Mouse (Mus musculus) stomach, embryonic 16.5 days (tissue): ENCODE measurements around the gene Sspo. TPM values are rescaled to one million over a fixed set of nuclear protein-coding genes. Genes with fewer than 3 reads are reported as not detected.

Experiments used
- ATAC-seq: fragments of 200-750 bp; cut with Nextera tagmentation; 2 replicates; pipeline ENCODE4 v1.8.0; 2017; ENCODE audit warnings: moderate number of reproducible peaks, moderate TSS enrichment; ENCODE audit not compliant: insufficient read depth, low FRiP score
- H3K27ac ChIP-seq: fragments of 300-500 bp; sonication (generic); 2 replicates; pipeline ENCODE4 v1.5.1; 2014; ENCODE audit warnings: low read length
- H3K27me3 ChIP-seq: fragments of 300-500 bp; sonication (generic); 2 replicates; pipeline ENCODE4 v1.6.1; 2014; ENCODE audit warnings: low read length, control low read depth, mixed read lengths; ENCODE audit not compliant: control insufficient read depth, insufficient read depth
- H3K36me3 ChIP-seq: fragments of 300-500 bp; sonication (generic); 2 replicates; pipeline ENCODE4 v1.6.1; 2014; ENCODE audit warnings: low read length; ENCODE audit not compliant: control insufficient read depth, insufficient read depth
- H3K4me1 ChIP-seq: fragments of 300-500 bp; sonication (generic); 2 replicates; pipeline ENCODE4 v1.6.1; 2014; ENCODE audit warnings: low read length, control low read depth, mixed read lengths; ENCODE audit not compliant: control insufficient read depth, insufficient read depth
- H3K4me2 ChIP-seq: fragments of 300-500 bp; sonication (generic); 2 replicates; pipeline ENCODE4 v1.6.1; 2014; ENCODE audit warnings: low read depth, low read length, mixed read lengths
- H3K4me3 ChIP-seq: fragments of 300-500 bp; sonication (generic); replicated peaks from 2 replicates; pipeline ENCODE4 v1.5.1; 2014; ENCODE audit warnings: mild to moderate bottlenecking, low read length
- H3K9ac ChIP-seq: fragments of 300-500 bp; sonication (generic); 2 replicates; pipeline ENCODE4 v1.6.1; 2014; ENCODE audit warnings: low read length
- H3K9me3 ChIP-seq: fragments of 300-500 bp; sonication (generic); replicated peaks from 2 replicates; pipeline ENCODE4 v1.6.1; 2016; ENCODE audit warnings: low read length, control low read depth; ENCODE audit not compliant: control insufficient read depth
- WGBS: fragments of 180-500 bp; shearing (Covaris S2); extraction: QIAGEN DNeasy Blood & Tissue Kit; methylation state at CpG from one replicate; pipeline ENCODE4 v1.1.7; 2014; 5-methylcytosine and 5-hydroxymethylcytosine counted together
- polyA plus RNA-seq: library from polyadenylated mRNA; unstranded; fragments of >200 nt; fragmentation: Nextera tagmentation; extraction: Ambion mirVana; gene quantifications from 2 replicates; pipeline ENCODE4 v1.2.1, GENCODE M21; 2015

Gene Sspo
- polyA plus RNA-seq, 1 experiment from 2014 or later = 0.89 TPM

DNA sequence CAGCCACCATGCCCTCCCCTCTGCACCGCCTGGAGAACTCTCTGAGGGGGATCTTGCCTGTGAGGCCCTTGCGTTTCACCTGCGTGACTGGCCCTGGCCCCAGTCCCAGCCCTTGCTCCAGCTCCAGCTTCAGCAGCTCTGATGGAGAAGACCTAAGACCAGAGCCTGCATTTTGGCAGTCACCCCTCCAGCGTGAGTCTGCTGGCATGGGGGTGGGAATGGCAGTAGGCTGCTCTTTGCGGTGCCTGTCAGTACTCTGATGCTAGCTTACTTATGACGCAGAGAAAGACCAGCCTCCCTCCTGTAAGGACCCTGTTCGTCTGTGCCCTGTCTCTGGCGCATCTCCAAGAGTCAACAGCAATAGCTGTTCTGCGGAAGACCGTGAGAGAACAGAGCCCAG, 34.9 kb upstream of the Sspo start:
- no peaks in the 10 kb centered on the region for H3K9me3 ChIP-seq
- no peak overlapping the region for H3K4me3 ChIP-seq
- H3K36me3 ChIP-seq = peaks cover 28% of the 10 kb centered on the region; the same call in 1 of the 2 replicates
- H3K27ac ChIP-seq = no peak overlapping the region
- no peak overlapping the region for H3K4me2 ChIP-seq
- 75% methylated on average over 10 of the region's 10 CpGs for WGBS
- no peak for ATAC-seq
- H3K4me1 ChIP-seq = peaks cover 4% of the 10 kb centered on the region; the same call in 1 of the 2 replicates
- H3K9ac ChIP-seq = no peak overlapping the region
- no peaks in the 10 kb centered on the region for H3K27me3 ChIP-seq

GRCm38 (mm10) chr6:48414886-48415285, 33.1 kb upstream of the Sspo start:
- Histone ChIP-seq H3K4me3 (no peak overlapping the region), H3K4me1 (peaks cover 4% of the 10 kb centered on the region; the same call in 1 of the 2 replicates), H3K9ac (no peak overlapping the region), H3K36me3 (peaks cover 24% of the 10 kb centered on the region; the same call in 1 of the 2 replicates), H3K27me3 (no peaks in the 10 kb centered on the region), H3K9me3 (no peaks in the 10 kb centered on the region), H3K4me2 (no peak overlapping the region), H3K27ac (no peak overlapping the region)
- WGBS = 87% methylated on average over 1 of the region's 1 CpGs
- ATAC-seq = no peak

DNA sequence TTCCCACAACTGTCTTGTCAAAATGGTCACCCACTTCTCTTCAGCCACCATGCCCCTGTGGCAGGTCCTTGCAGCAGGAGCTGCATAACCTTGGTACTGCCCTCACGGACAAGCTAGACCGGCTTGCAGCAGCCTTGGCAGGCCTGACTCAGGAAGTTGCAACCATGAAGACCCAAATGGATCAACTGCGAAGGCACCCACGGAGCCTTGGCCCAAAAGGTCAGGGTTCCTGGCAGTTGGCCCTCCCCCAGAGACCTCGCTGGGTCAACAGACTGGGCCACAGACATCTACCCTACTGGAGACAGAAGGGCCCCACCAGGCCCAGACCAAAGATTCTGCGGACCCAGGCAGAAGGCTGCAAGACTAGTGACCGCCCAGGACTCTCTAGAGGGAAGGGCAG, 32.4 kb upstream of the Sspo start:
- H3K4me1 ChIP-seq = peaks cover 4% of the 10 kb centered on the region; the same call in 1 of the 2 replicates
- H3K9me3 ChIP-seq = no peaks in the 10 kb centered on the region
- H3K4me3 ChIP-seq = no peak overlapping the region
- H3K36me3 ChIP-seq = peaks cover 19% of the 10 kb centered on the region; the same call in 1 of the 2 replicates
- no peak overlapping the region for H3K27ac ChIP-seq
- H3K4me2 ChIP-seq = no peak overlapping the region
- H3K27me3 ChIP-seq = no peaks in the 10 kb centered on the region
- ATAC-seq = no peak
- no peak overlapping the region for H3K9ac ChIP-seq
- 90% methylated on average over 7 of the region's 7 CpGs for WGBS

GRCm38 (mm10) chr6:48416486-48416885, 31.5 kb upstream of the Sspo start:
- H3K27ac ChIP-seq = no peak overlapping the region
- H3K9me3 ChIP-seq = no peaks in the 10 kb centered on the region
- H3K4me1 ChIP-seq = peaks cover 3% of the 10 kb centered on the region; the same call in 1 of the 2 replicates
- WGBS = 84% methylated on average over 2 of the region's 2 CpGs
- H3K4me3 ChIP-seq = no peak overlapping the region
- no peak overlapping the region for H3K9ac ChIP-seq
- no peak overlapping the region for H3K4me2 ChIP-seq
- peaks cover 19% of the 10 kb centered on the region; the same call in 1 of the 2 replicates for H3K36me3 ChIP-seq
- H3K27me3 ChIP-seq = no peaks in the 10 kb centered on the region
- ATAC-seq = no peak

DNA sequence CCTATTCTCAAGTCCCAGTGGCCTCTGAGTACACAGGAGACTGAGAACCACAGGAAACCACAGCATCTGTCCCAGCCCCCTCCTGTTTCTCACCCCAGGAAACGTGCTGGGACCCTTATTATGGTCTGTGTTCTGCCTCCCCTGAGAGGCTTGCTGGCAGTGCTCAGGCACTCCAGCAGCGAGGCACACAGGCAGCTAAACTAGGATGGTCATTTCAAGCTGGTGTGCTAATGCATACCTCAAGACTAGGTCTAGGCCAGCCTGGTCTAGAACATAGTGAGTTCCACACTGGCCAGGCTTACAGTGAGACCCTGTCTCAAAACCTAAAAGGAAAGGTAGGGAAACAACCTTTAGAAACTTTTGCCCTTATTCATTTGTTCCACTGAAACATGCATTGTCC, 27.4 kb upstream of the Sspo start:
- WGBS = 11% methylated on average over 2 of the region's 2 CpGs
- ATAC-seq = no peak

GRCm38 (mm10) chr6:48423336-48423735, 24.7 kb upstream of the Sspo start:
- WGBS = 78% methylated on average over 3 of the region's 3 CpGs
- Histone ChIP-seq H3K4me3 (no peak overlapping the region), H3K9ac (no peak overlapping the region)

More for the DNA sequence above, 27.4 kb upstream of the Sspo start:
- no peaks in the 10 kb centered on the region for H3K27me3 ChIP-seq
- no peak overlapping the region for H3K9ac ChIP-seq
- peaks cover 6% of the 10 kb centered on the region; the same call in 1 of the 2 replicates for H3K36me3 ChIP-seq
- H3K9me3 ChIP-seq = no peaks in the 10 kb centered on the region
- no peaks in the 10 kb centered on the region for H3K4me1 ChIP-seq
- no peak overlapping the region for H3K4me2 ChIP-seq
- no peak overlapping the region for H3K27ac ChIP-seq
- H3K4me3 ChIP-seq = no peak overlapping the region

GRCm38 (mm10) chr6:48424074-48424473, 24.0 kb upstream of the Sspo start:
- no peak overlapping the region for H3K27ac ChIP-seq
- H3K27me3 ChIP-seq = no peaks in the 10 kb centered on the region
- no peaks in the 10 kb centered on the region for H3K4me1 ChIP-seq
- H3K9me3 ChIP-seq = no peaks in the 10 kb centered on the region
- no peaks in the 10 kb centered on the region for H3K36me3 ChIP-seq
- no peak overlapping the region for H3K4me2 ChIP-seq
- no peak overlapping the region for H3K9ac ChIP-seq
- H3K4me3 ChIP-seq = no peak overlapping the region
- WGBS = 65% methylated on average over 5 of the region's 5 CpGs
- no peak for ATAC-seq

More at GRCm38 (mm10) chr6:48423336-48423735, 24.7 kb upstream of the Sspo start:
- Histone ChIP-seq H3K9me3 (no peaks in the 10 kb centered on the region), H3K27ac (no peak overlapping the region), H3K4me1 (no peaks in the 10 kb centered on the region), H3K27me3 (no peaks in the 10 kb centered on the region), H3K36me3 (peaks cover 3% of the 10 kb centered on the region; the same call in 1 of the 2 replicates), H3K4me2 (no peak overlapping the region)
- no peak for ATAC-seq

GRCm38 (mm10) chr6:48426956-48427355, 21.1 kb upstream of the Sspo start:
- no peaks in the 10 kb centered on the region for H3K4me1 ChIP-seq
- H3K9ac ChIP-seq = no peak overlapping the region
- no peak overlapping the region for H3K4me3 ChIP-seq
- no peak overlapping the region for H3K4me2 ChIP-seq
- H3K27me3 ChIP-seq = no peaks in the 10 kb centered on the region
- WGBS = 71% methylated on average over 5 of the region's 5 CpGs
- no peak for ATAC-seq
- no peak overlapping the region for H3K27ac ChIP-seq
- no peaks in the 10 kb centered on the region for H3K9me3 ChIP-seq
- no peaks in the 10 kb centered on the region for H3K36me3 ChIP-seq

GRCm38 (mm10) chr6:48428769-48429557, 19.1 kb upstream of the Sspo start:
- H3K4me1 ChIP-seq = peaks cover 10% of the 10 kb centered on the region
- H3K27ac ChIP-seq = no peak overlapping the region
- no peaks in the 10 kb centered on the region for H3K36me3 ChIP-seq
- no peak overlapping the region for H3K4me2 ChIP-seq
- no peaks in the 10 kb centered on the region for H3K9me3 ChIP-seq
- H3K9ac ChIP-seq = no peak overlapping the region
- WGBS = 54% methylated on average over 4 of the region's 4 CpGs
- H3K4me3 ChIP-seq = no peak overlapping the region
- H3K27me3 ChIP-seq = no peaks in the 10 kb centered on the region
- ATAC-seq = no peak
